Mouse (Mus musculus): ENCODE measurements around the gene St3gal2. TPM values are rescaled to one million over a fixed set of nuclear protein-coding genes. Genes with fewer than 3 reads are reported as not detected.
"Not testable (repeated sequence)": the region's sequence is repeated elsewhere in the genome, so short reads cannot be mapped to it uniquely, and the experiment has no call there.

Gene St3gal2
- polyA plus RNA-seq, 1 experiment, result 4.7 TPM

GRCm38 (mm10) chr8:110997547-110998531 lies 78.1 kb downstream of the St3gal2 start, which contains the start of gene Ddx19a:
Ddx19a (minus strand) TSS chr8:110997800.
- no peaks in the 10 kb centered on the region; the same call in 1 of the 2 replicates for H3K36me3 ChIP-seq (ENCODE audit: control insufficient read depth, insufficient read depth, low read length)
- TF ChIP-seq POLR2A (IDR thresholded peaks at IDR 0.05; ENCODE audit: control insufficient read depth, low read depth, low read length), result peak; percentile 73
- no peak for TF ChIP-seq CTCF (IDR thresholded peaks at IDR 0.05; ENCODE audit: control insufficient read depth, insufficient read depth, insufficient replicate concordance, low read depth, low read length)
- peak within 1 kb of the TSS; percentile 98 for H3K4me3 ChIP-seq (ENCODE audit: control insufficient read depth, low read depth, low read length)
- peaks cover 5% of the 10 kb centered on the region for H3K4me1 ChIP-seq (ENCODE audit: control insufficient read depth, insufficient read depth, low read length)
- no peaks in the 10 kb centered on the region for H3K27me3 ChIP-seq (ENCODE audit: control insufficient read depth, insufficient read depth, low read length)
- H3K27ac ChIP-seq (ENCODE audit: control insufficient read depth, insufficient read depth, low read depth, low read length), result peak within 1 kb of the TSS; percentile 89

- H3K27me3 ChIP-seq (ENCODE audit: control insufficient read depth, insufficient read depth, low read length); H3K4me3 ChIP-seq (ENCODE audit: control insufficient read depth, low read depth, low read length); H3K4me1 ChIP-seq (ENCODE audit: control insufficient read depth, insufficient read depth, low read length); H3K27ac ChIP-seq (ENCODE audit: control insufficient read depth, insufficient read depth, low read depth, low read length); H3K36me3 ChIP-seq (ENCODE audit: control insufficient read depth, insufficient read depth, low read length): not testable (repeated sequence)
Measured at GRCm38 (mm10) chr8:111010230-111010991, 90.7 kb downstream of the St3gal2 start.

Other genes starting within 250 kb of the St3gal2 start
- 9.0 TPM in 2 replicates for gene Mtss1l, start 198.4 kb upstream of the St3gal2 start, polyA plus RNA-seq (2012; rRNA removed)
- 1.7 and 2.0 TPM in 2 replicates for gene Il34, start 114.0 kb upstream of the St3gal2 start, polyA plus RNA-seq (2012; rRNA removed)
- gene Cog4, start 73.3 kb upstream of the St3gal2 start, polyA plus RNA-seq (2012; rRNA removed), result 49.6 and 54.6 TPM in 2 replicates
- 18.1 and 19.3 TPM in 2 replicates for gene Sf3b3, start 73.1 kb upstream of the St3gal2 start, polyA plus RNA-seq (2012; rRNA removed)
- gene Fuk, start 17.4 kb upstream of the St3gal2 start, polyA plus RNA-seq (2012; rRNA removed), result 7.5 and 7.8 TPM in 2 replicates
- gene Ddx19a, start 77.9 kb downstream of the St3gal2 start, polyA plus RNA-seq (2012; rRNA removed), result 5.1 and 5.8 TPM in 2 replicates
- 46.7 and 50.8 TPM in 2 replicates for gene Ddx19b, start 111.8 kb downstream of the St3gal2 start, polyA plus RNA-seq (2012; rRNA removed)
- gene Aars, start 113.2 kb downstream of the St3gal2 start, polyA plus RNA-seq (2012; rRNA removed), result 46.5 and 49.4 TPM in 2 replicates
- gene Exosc6, start 136.4 kb downstream of the St3gal2 start, polyA plus RNA-seq (2012; rRNA removed), result not detected in 2 replicates
- 0.70 and 0.72 TPM in 2 replicates for gene Clec18a, start 172.5 kb downstream of the St3gal2 start, polyA plus RNA-seq (2012; rRNA removed)
- 12.2 and 13.1 TPM in 2 replicates for gene Pdpr, start 174.7 kb downstream of the St3gal2 start, polyA plus RNA-seq (2012; rRNA removed)